Mouse (Mus musculus) MN1 (cell line): Measurements from ENCODE around the gene Ttll11.

Source experiments
- DNase-seq: peaks from one replicate; pipeline ENCODE4 v3.0.0-alpha.2; 2016; ENCODE audit warnings: low spot score

The Ttll11 gene

DNA sequence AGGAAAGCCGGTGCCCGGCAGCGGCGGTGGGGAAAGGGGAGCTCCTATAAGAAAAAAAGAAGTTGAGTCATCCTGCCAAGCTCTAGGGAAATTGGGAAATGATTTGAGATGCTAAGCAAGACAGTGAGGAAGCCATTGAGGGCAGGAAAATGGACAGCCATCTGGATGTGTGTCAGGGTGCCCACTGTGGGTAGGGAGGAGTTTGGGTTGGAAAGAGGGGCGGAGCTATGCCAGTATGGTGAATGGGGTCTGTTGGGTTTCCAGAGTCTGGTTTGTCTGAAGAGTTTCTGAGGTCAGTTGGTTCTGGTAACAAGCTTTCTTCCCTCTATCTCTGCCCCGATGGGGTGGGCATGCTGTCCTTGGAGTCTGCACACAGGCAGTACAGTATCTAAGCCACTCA, 256.4 kb downstream of the Ttll11 start:
- DNase-seq: no peak

DNA sequence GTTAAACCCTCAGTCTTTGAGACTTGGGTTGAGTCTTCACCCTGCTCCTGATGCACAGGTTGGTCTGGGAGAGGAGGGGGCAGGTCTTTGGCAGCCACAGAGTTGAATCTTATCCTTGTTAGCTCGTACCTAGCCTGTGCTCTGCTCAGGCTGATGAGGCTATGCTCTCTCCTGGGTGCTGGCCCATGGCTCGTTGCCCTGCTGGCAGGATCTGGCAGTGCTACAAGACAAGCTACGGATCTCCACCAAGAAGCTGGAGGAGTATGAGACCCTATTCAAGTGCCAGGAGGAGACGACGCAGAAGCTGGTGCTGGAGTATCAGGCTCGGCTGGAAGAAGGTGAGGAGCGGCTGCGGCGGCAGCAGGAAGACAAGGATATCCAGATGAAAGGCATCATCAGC, 256.9 kb downstream of the Ttll11 start:
- DNase-seq: no peak

GRCm38 (mm10) chr2:35720956-35721355, 258.8 kb downstream of the Ttll11 start:
- no peak for DNase-seq

DNA sequence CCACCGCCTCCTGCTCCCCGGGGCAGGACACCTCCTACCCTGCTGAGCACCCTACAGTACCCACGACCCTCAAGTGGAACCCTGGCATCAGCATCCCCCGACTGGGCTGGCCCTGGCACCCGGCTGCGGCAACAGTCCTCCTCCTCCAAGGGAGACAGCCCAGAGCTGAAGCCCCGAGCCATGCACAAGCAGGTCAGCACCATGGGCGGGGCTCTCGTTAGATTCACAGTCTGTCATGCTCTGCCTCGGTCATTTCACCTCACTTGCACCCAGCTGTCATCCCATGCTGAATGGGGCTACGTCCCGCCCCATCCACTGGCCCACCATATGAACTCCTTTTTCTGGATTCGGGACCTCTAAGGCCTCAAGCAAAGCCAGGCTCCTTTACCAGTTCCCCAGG, 259.2 kb downstream of the Ttll11 start:
- no peak for DNase-seq

- DNase-seq: no peak
Measured at GRCm38 (mm10) chr2:35720104-35720503, 259.6 kb downstream of the Ttll11 start.

GRCm38 (mm10) chr2:35719230-35720005, 260.3 kb downstream of the Ttll11 start:
- no peak for DNase-seq

DNA sequence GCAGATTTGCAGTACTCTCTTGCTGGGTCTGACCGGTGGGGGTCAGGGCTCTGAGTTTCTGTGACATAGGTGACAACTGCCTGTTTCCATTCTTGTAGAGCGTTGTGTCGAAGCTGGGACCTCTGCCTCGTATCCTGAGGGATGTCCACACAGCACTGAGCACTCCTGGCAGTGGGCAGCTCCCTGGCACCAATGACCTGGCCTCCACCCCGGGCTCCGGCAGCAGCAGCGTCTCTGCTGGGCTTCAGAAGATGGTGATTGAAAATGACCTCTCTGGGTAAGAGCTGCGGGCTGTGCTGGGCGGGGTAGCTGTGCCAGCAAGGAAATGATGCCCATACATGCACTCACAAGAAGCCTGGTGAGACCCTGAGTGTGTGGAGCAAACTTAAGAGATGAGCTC, 261.1 kb downstream of the Ttll11 start:
- no peak for DNase-seq

DNA sequence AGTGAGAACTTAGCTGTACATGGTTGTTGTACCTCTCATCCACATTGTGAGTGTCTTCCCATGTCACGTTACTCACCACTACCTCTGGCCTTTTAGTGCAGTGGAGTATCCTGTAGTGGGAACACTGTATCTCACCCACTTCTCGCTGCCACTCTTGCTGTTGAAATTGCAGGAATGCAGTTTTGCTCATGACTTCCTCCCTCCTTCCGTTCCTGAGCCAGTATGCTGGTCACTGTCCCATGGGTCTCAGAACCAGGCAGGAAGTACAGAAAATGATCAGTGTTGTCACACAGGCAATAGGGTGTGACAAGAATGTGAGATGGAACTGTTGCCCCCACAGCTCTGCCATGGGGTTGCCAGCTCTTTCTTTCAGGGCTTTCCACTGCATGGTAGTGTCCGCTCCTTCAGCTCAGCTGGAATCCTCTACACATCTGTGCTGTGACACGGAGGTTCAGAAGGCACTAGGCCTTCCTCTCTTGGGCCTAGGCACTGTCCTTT, 261.7 kb downstream of the Ttll11 start:
- DNase-seq: no peak

- DNase-seq: no peak
Measured at GRCm38 (mm10) chr2:35716175-35716574, 263.5 kb downstream of the Ttll11 start.

GRCm38 (mm10) chr2:35715485-35715884, 264.2 kb downstream of the Ttll11 start:
- DNase-seq: no peak

DNA sequence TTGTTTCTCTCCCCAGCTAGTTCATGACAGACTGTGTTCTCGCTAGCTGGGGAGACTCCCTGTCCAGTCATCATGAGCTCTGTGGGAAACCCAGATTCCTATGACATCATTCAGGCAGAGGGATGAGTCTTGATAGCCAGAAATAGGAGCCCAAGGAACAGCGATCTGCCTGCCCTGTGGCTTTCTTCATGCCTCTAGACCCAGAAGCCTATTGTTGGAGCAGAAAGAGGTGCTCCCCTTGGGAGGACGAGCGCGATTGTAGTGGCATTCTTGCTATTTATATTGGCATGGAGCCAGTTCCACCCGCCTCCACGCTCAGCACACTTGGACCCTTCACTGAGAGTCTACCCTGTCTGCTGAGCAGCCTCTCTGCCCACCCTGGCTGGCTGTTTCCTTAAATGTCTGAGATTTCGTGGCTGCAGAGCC, 265.0 kb downstream of the Ttll11 start:
- peak; percentile 38 for DNase-seq

DNA sequence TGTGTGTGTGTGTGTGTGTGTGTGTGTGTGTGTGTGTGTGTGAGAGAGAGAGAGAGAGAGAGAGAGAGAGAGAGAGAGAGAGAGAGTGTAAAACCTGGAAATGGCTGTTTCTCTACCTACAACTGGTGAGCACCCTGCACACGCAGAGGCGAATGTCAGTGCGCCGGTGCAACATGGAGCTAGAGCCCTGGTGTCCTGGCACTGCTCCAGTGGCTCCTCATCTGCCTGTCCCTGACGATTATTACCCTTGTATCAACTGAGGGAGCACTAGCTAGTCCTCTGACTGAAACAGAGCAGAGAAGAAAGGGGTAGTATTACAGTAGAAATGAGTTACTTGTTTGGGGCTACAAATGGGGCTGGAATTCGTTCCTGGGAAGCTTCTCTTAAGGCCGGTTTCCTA, 266.3 kb downstream of the Ttll11 start:
- DNase-seq: no peak

GRCm38 (mm10) chr2:35712611-35713010, 267.1 kb downstream of the Ttll11 start:
- DNase-seq: no peak

DNA sequence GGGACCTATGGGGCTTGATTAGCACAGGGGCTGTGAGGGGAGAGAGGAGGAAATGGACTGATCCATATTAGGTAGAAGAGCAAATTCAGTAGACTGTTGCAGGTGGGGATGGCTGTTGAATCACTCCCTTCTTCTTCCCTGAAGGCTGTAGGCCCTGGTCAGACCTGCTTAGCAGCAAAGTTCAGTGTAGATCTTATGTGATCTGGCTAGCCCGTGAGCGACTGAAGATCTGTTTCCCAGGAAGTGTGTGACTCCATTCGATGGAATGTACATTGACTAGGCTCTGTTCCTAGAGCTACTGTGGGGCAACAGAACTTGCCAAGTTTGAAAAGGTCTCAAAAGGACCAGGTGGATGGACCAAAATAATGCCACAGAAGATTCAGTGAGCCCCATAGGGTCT, 276.5 kb downstream of the Ttll11 start:
- no peak for DNase-seq

DNA sequence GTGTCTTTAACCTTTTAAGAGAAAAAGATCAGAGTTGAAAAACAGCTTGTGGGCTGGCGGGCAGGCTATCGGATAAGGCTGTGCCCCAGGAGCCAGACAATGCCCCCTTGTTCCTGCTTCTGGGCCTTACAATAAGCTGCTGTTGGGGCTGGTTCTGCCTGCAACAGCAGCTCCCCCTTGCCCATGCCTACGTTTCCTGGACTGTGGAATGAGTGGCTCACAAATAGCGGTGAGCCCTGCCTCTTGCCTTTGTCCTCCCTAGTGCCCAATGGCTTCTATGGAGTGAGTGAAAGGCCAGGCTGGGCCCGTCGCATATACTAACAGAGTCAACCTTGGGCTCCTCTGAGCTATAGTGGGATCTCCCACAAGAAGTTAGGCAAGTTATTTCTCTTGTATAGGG, 277.1 kb downstream of the Ttll11 start:
- no peak for DNase-seq

DNA sequence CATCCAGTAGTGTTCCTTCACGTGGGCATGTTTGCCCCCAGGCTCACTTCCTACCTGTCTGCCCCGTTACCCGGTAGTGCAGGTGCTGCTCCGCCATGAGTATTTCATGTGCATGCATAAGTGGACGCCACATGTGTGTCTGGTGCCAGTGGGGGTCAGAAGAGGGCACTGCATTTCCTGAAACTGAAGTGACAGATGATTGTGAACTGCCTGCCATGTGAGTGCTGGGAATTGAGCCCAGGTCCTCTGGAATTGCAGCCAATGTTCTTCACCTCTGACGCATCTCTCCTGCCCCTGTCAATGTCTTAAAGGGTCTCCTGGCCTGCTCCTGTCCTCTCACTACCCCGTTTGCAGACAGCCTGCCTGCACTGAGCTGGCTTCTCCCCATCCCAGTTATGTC, 277.7 kb downstream of the Ttll11 start:
- no peak for DNase-seq
